Mouse (Mus musculus): ENCODE results near the gene Sh3pxd2a. TPM values are rescaled to one million over a fixed set of nuclear protein-coding genes. Genes with fewer than 3 reads are reported as not detected.

Gene Sh3pxd2a
- total and polyA plus RNA-seq, 3 experiments: 1.3 to 4.6 (median 3.2) TPM

GRCm38 (mm10) chr19:47511294-47511675, 47.1 kb upstream of the Sh3pxd2a start:
- dilution Hi-C loops (cut with MboI; ENCODE audit: extremely low pct_ligation_motif_present, extremely low pct_unique_long_range_greater_than_20kb, low sequenced_read_pairs) (no loop called here), in situ Hi-C loops (cut with MboI; ENCODE audit: low pct_ligation_motif_present, low pct_unique_long_range_greater_than_20kb, low sequenced_read_pairs) (loop anchor here (10.0 kb wide), 1 partner anchor 284 kb away; no protein-coding TSS in a partner anchor)
- Histone ChIP-seq H3K9me3 (replicated peaks; ENCODE audit: low read length) (no peaks in the 10 kb centered on the region), H3K36me3 (replicated peaks in 1 of 2; ENCODE audit: control insufficient read depth in 1 of 2, insufficient read depth in 1 of 2, low read length in 1 of 2) (peaks cover 38 to 80% of the 10 kb centered on the region in 2 experiments), H3K27ac (ENCODE audit: insufficient read depth, low read depth) (no peak overlapping the region), H3K4me2 (ENCODE audit: insufficient read depth, low read depth, poor library complexity, severe bottlenecking) (no peak overlapping the region), H3K4me1 (ENCODE audit: control insufficient read depth in 1 of 2, insufficient read depth in 2 of 2) (peaks cover 16 to 36% of the 10 kb centered on the region in 2 experiments), H3K4me3 (replicated peaks in 1 of 3; ENCODE audit: low read depth in 2 of 3, low read length in 2 of 3, poor library complexity in 1 of 3) (no peak overlapping the region), H3K27me3 (replicated peaks) (no peaks in the 10 kb centered on the region), H3K79me2 (replicated peaks; ENCODE audit: control insufficient read depth, extremely low read depth, insufficient read depth, poor library complexity, severe bottlenecking) (no peaks in the 10 kb centered on the region), H3K9ac (ENCODE audit: insufficient read depth, low read depth) (no peak overlapping the region)
- no peak for DNase-seq (ENCODE audit: extremely low read depth)
- TF ChIP-seq NRF1 (IDR thresholded peaks at IDR 0.05; ENCODE audit: low read depth, low read length): no peak
- no peak for TF ChIP-seq RAD21 (IDR thresholded peaks at IDR 0.05; ENCODE audit: low read depth, low read length)
- no peak for TF ChIP-seq USF1 (IDR thresholded peaks at IDR 0.05; ENCODE audit: low read depth, low read length)
- no peak for TF ChIP-seq TBP (conservative IDR thresholded peaks at IDR 0.05; ENCODE audit: low read depth, low read length)
- no peak for TF ChIP-seq EP300 (IDR thresholded peaks at IDR 0.05; ENCODE audit: low read length)
- TF ChIP-seq MXI1 (IDR thresholded peaks at IDR 0.05; ENCODE audit: low read depth, low read length): no peak
- TF ChIP-seq ZC3H11A (IDR thresholded peaks at IDR 0.05; ENCODE audit: low read depth, low read length): no peak
- no peak for TF ChIP-seq HCFC1 (IDR thresholded peaks at IDR 0.05; ENCODE audit: low read depth, low read length)
- no peak for TF ChIP-seq POLR2A (IDR thresholded peaks at IDR 0.05; ENCODE audit: low read depth, low read length)

- in situ Hi-C loops (cut with MboI; ENCODE audit: low pct_ligation_motif_present, low pct_unique_long_range_greater_than_20kb, low sequenced_read_pairs): loop anchor here (10.0 kb wide), 1 partner anchor 284 kb away; no protein-coding TSS in a partner anchor
- DNase-seq (ENCODE audit: extremely low read depth): no peak
Measured at GRCm38 (mm10) chr19:47510473-47511293, 46.5 kb upstream of the Sh3pxd2a start.

GRCm38 (mm10) chr19:47510135-47510472, 45.9 kb upstream of the Sh3pxd2a start:
- no peak overlapping the region for H3K27ac ChIP-seq (ENCODE audit: insufficient read depth, low read depth)
- H3K9ac ChIP-seq (ENCODE audit: insufficient read depth, low read depth): no peak overlapping the region
- H3K79me2 ChIP-seq (replicated peaks; ENCODE audit: control insufficient read depth, extremely low read depth, insufficient read depth, poor library complexity, severe bottlenecking): no peaks in the 10 kb centered on the region
- no peaks in the 10 kb centered on the region for H3K27me3 ChIP-seq (replicated peaks)
- in situ Hi-C loops (cut with MboI; ENCODE audit: low pct_ligation_motif_present, low pct_unique_long_range_greater_than_20kb, low sequenced_read_pairs) (loop anchor here (10.0 kb wide), 1 partner anchor 285 kb away; no protein-coding TSS in a partner anchor), dilution Hi-C loops (cut with MboI; ENCODE audit: extremely low pct_ligation_motif_present, extremely low pct_unique_long_range_greater_than_20kb, low sequenced_read_pairs) (no loop called here)
- TF ChIP-seq RCOR1 (conservative IDR thresholded peaks at IDR 0.05; ENCODE audit: low read depth, low read length) (no peak), JUN (IDR thresholded peaks at IDR 0.05; ENCODE audit: insufficient read depth, low read depth, low read length) (no peak), CTCF (conservative IDR thresholded peaks at IDR 0.05 in 1 of 2, IDR thresholded peaks at IDR 0.05 in 1 of 2; ENCODE audit: low read depth in 2 of 2, low read length in 2 of 2) (no peak), POLR2A (IDR thresholded peaks at IDR 0.05; ENCODE audit: low read depth, low read length) (no peak), NELFE (IDR thresholded peaks at IDR 0.05; ENCODE audit: low read depth, low read length) (no peak), TCF12 (IDR thresholded peaks at IDR 0.05; ENCODE audit: low read depth, low read length) (no peak), SMC3 (IDR thresholded peaks at IDR 0.05; ENCODE audit: low read depth, low read length) (no peak), RAD21 (IDR thresholded peaks at IDR 0.05; ENCODE audit: low read depth, low read length) (no peak), SIN3A (IDR thresholded peaks at IDR 0.05; ENCODE audit: low read length) (no peak), ZMIZ1 (IDR thresholded peaks at IDR 0.05; ENCODE audit: low read depth, low read length) (no peak), MYC (IDR thresholded peaks at IDR 0.05; ENCODE audit: low read depth, low read length) (no peak), ETS1 (conservative IDR thresholded peaks at IDR 0.05; ENCODE audit: low read depth, low read length) (no peak), MEF2A (IDR thresholded peaks at IDR 0.05; ENCODE audit: borderline replicate concordance, low read depth, low read length) (no peak), MAX (IDR thresholded peaks at IDR 0.05; ENCODE audit: low read length) (no peak), USF2 (conservative IDR thresholded peaks at IDR 0.05; ENCODE audit: low read depth, low read length) (no peak), EP300 (IDR thresholded peaks at IDR 0.05; ENCODE audit: low read length) (no peak), ZNF384 (IDR thresholded peaks at IDR 0.05; ENCODE audit: low read depth, low read length) (no peak)
- no peaks in the 10 kb centered on the region for H3K9me3 ChIP-seq (replicated peaks; ENCODE audit: low read length)
- H3K36me3 ChIP-seq (replicated peaks in 1 of 2; ENCODE audit: control insufficient read depth in 1 of 2, insufficient read depth in 1 of 2, low read length in 1 of 2): peaks cover 28 to 78% of the 10 kb centered on the region in 2 experiments
- H3K4me2 ChIP-seq (ENCODE audit: insufficient read depth, low read depth, poor library complexity, severe bottlenecking): no peak overlapping the region
- no peak overlapping the region for H3K4me3 ChIP-seq (replicated peaks in 1 of 3; ENCODE audit: low read depth in 2 of 3, low read length in 2 of 3, poor library complexity in 1 of 3)
- DNase-seq (ENCODE audit: extremely low read depth): no peak
- peaks cover 16 to 34% of the 10 kb centered on the region in 2 experiments for H3K4me1 ChIP-seq (ENCODE audit: control insufficient read depth in 1 of 2, insufficient read depth in 2 of 2)

More at GRCm38 (mm10) chr19:47510473-47511293, 46.5 kb upstream of the Sh3pxd2a start:
- no peaks in the 10 kb centered on the region for H3K9me3 ChIP-seq (replicated peaks; ENCODE audit: low read length)
- H3K36me3 ChIP-seq (replicated peaks in 1 of 2; ENCODE audit: control insufficient read depth in 1 of 2, insufficient read depth in 1 of 2, low read length in 1 of 2): peaks cover 32 to 78% of the 10 kb centered on the region in 2 experiments
- H3K27me3 ChIP-seq (replicated peaks): no peaks in the 10 kb centered on the region
- no peak overlapping the region for H3K27ac ChIP-seq (ENCODE audit: insufficient read depth, low read depth)
- no peak overlapping the region for H3K4me3 ChIP-seq (replicated peaks in 1 of 3; ENCODE audit: low read depth in 2 of 3, low read length in 2 of 3, poor library complexity in 1 of 3)
- no peak overlapping the region for H3K9ac ChIP-seq (ENCODE audit: insufficient read depth, low read depth)
- H3K79me2 ChIP-seq (replicated peaks; ENCODE audit: control insufficient read depth, extremely low read depth, insufficient read depth, poor library complexity, severe bottlenecking): no peaks in the 10 kb centered on the region
- dilution Hi-C loops (cut with MboI; ENCODE audit: extremely low pct_ligation_motif_present, extremely low pct_unique_long_range_greater_than_20kb, low sequenced_read_pairs): no loop called here
- H3K4me1 ChIP-seq (ENCODE audit: control insufficient read depth in 1 of 2, insufficient read depth in 2 of 2): peaks cover 16 to 36% of the 10 kb centered on the region in 2 experiments
- TF ChIP-seq E2F4 (IDR thresholded peaks at IDR 0.05; ENCODE audit: insufficient replicate concordance, low read depth, low read length) (no peak), MAFK (IDR thresholded peaks at IDR 0.05; ENCODE audit: insufficient replicate concordance, low read length) (0 out of 2 replicates have a peak, but pooled peaks have one; percentile 18)
- no peak overlapping the region for H3K4me2 ChIP-seq (ENCODE audit: insufficient read depth, low read depth, poor library complexity, severe bottlenecking)

Measured in CH12.LX (cell line).